Mouse (Mus musculus) left cerebral cortex, postnatal 36 days (tissue): ENCODE results near the gene Tap2. TPM values are rescaled to one million over a fixed set of nuclear protein-coding genes. Genes with fewer than 3 reads are reported as not detected.
"Not testable (repeated sequence)": the region's sequence is repeated elsewhere in the genome, so short reads cannot be mapped to it uniquely, and the experiment has no call there.

Experiments used
- DNase-seq, 2 experiments: peaks; one replicate each; pipeline ENCODE4 v3.0.0; 2021 to 2022; ENCODE audit warnings: low spot score in 2 of 2, mixed read lengths in 1 of 2
- intact Hi-C: fragments of 180-260 bp; cut with DNase I; formaldehyde crosslinking; loops from one replicate; pipeline ENCODE4 v1.15.1; 2025
- total RNA-seq, 2 experiments: library from RNA; stranded (reverse); gene quantifications; 2 replicates each; pipeline ENCODE4 v1.2.3; 2021

Tap2 gene
- total RNA-seq, 2 experiments from 2014 or later = 6.6 to 7.7 TPM

DNA sequence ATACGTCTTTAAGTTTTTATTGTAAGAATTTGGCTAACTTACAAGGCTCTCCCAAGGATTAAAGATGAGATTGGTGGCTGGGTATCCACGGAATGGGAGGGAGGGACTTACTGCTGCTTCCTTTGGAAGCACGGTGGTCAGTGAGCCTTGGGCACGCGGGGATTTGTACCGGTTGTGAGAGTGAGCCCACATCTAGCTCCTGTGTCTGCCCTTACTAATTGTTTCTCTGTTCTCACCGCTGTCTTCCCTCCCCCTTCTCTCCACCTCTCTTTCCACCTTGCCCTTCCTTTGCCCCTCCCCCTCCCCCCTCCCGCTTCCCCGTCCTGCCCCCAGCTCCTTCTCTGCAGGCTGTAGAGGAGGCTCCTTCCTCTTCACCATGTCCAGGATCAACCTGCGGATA is 5.1 kb downstream of the Tap2 start:
- no peak for DNase-seq
- intact Hi-C loops = no loop called here

DNA sequence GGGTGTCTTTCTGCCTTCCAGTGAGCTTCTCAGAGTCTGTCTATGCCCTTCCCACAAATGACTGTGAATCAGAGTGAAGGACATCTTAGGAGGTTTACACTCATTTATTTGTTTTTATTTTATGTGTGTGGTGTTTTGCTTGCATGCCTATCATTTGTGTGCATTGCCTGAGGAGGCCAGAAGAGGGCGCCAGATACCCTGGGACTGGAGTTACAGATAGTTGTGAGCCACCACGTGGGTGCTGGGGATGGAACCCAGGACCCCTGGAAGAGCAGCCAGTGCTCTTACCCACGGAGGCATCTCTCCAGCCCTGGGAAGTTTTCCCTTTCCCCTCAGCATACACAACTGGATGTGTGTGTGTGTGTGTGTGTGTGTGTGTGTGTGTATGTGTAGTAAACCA is 6.4 kb downstream of the Tap2 start:
- DNase-seq = no peak
- intact Hi-C loops = no loop called here

DNA sequence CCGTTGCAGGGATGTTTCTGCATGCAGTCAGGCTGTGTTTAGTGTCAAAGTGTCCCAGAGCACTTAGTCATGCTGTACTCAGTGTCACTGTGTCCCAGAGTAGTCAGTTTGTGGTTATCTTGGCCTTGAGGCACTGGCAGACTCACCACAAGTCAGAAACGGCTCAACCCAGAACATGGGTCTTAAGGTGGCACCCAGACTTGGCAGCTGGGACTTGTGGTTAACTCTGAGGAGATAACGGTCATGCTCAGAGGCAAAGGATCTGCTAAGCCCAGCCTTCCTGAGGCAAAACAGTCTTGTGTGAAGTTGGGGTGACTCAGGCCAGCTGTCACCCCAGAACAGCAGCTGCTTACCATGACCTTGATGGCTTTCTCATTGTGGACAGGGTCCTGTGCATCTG is 7.3 kb downstream of the Tap2 start:
- intact Hi-C loops = no loop called here
- DNase-seq = no peak

DNA sequence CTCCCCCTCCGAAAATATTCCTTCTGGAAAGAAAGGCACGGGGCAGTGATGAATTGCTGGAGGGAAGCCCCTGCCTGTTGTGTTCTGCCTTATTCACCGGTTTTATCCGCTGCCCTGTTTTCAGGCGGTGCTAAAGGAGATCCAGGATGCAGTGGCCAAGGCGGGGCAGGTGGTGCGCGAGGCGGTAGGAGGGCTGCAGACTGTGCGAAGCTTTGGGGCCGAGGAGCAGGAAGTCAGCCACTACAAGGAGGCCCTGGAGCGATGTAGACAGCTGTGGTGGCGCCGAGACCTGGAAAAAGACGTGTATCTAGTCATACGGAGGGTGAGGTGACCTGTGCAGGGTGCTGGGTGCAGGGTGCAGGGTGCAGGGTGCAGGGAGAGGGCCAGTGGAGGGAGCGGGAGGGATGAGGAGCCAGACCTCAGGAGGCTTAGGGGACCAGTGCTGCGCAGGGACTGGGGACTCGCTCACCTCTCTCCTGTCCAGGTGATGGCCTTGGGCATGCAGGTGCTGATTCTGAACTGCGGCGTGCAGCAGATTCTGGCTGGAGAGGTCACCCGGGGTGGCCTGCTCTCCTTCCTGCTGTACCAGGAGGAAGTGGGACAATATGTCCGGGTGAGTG is 8.5 kb downstream of the Tap2 start:
- intact Hi-C loops = no loop called here
- DNase-seq = no peak

DNA sequence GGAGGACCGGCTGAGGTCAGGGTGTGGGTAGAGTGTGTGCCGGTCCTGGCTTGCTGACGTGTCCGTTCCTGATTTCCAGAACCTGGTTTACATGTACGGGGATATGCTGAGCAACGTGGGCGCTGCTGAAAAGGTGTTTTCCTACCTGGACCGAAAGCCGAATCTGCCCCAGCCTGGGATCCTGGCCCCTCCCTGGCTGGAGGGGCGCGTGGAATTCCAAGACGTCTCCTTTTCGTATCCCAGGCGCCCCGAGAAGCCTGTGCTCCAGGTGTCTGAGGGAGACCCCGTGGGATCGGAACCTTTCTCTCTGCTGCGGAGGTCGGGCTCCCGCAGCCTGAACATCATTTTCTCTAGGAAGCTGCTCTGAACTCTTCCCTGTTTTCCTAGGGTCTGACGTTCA is 10.6 kb downstream of the Tap2 start:
- intact Hi-C loops = no loop called here
- DNase-seq = no peak

DNA sequence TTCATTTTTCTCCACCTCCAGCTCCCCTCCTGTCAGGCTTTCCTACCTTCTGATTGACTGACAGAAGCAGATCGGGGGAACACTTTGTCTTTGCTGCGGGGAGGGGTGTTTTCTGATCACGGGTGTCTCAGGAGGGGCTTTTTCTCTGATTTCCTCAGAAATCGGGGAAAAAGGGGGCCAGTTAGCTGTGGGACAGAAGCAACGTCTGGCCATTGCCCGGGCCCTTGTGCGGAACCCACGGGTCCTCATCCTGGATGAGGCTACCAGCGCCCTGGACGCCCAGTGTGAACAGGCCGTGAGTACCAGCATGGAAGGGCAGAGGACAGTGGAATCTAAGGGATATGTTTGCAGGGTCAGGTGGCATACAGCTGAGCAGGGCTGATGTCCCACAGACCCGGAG is 11.8 kb downstream of the Tap2 start:
- intact Hi-C loops = no loop called here
- DNase-seq = no peak

DNA sequence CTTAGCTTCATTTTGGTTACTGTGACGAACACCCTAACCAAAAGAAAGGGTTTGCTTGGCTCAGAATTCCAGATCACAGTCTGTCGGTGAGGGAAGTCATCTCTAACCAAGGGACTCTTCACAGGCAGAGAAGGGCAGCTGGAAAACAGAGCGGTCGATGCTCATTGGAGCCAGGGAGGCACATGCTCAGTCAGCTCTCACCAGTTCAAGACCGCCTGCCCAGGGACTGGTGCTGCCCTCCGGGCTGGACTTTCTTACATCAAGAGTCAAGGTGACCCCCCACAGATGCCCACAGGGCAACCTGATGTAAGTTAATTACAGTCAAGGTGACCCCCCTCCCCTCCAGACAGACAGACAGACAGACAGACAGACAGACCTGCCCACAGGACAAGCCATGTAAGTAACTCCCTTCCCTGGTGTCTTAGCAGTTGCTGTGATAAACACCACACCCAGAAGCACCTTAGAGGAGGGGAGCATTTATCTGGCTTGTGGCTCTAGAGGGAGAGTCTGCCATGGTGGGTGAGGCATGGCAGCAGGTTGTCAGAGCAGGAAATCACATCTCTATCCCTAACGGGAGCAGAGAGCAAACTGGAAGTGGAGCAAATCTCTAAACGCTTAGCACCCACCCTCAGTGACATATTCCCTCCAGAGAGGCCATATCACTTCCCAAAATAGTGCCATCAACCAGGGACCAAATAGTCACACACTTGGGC is 14.0 kb downstream of the Tap2 start:
- intact Hi-C loops = no loop called here
- no peak for DNase-seq

DNA sequence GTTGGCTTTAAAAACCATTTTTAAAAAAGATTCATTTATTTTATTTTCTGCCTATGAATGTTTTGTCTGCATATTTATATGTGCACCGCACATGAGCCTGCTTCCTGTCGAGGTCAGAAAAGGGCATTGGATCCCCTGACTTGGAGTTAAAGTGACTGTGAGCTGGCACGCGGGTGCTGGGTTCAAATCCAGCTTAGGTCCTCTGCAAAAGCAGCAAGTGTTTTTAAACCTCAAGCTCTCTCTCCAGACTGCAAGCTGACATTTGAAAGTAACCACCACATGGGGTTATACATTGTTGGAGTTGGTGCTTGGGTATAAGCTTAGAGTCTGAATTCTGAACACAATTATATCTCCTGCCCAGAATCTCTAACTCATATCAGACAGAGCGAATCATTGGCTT is 14.7 kb downstream of the Tap2 start:
- intact Hi-C loops = no loop called here
- no peak for DNase-seq

DNA sequence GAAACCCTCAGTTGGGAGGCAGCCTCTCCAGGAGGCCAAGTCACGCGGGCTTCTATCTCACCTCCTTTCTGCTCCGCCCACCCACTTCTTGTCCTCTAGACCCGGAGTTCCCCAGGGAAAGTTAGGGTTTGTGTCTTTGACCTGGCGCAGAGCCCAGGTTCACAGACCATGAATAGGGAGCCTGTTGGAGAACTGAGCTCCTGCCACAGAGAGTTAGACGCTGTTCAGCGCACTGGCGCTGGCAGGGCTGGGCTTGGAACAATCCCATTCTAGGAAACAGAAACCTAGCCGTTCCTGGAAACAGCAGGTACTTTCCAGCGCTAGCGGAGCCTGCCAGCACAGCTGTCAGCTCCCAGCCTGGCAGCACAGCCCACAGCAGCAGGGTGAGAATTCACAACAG is 15.3 kb downstream of the Tap2 start:
- peak; percentile 11 to 27 for DNase-seq
- intact Hi-C loops = no loop called here

DNA sequence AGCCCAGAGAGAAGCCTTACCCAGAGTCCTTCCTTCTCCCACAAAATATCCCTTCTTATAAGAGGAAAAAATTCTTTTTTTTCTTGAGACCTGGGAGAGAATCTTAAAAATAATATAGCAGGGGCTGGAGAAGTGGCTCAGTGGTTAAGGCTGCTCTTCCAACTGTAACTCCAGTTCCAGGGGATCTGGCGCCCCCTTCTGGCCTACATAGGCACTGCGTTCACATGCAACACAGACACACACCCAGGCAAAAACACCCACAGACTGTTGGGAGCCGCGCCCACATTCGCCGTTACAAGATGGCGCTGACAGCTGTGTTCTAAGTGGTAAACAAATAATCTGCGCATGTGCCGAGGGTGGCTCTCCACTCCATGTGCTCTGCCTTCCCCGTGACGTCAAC is 15.8 kb downstream of the Tap2 start:
- DNase-seq, intact Hi-C loops: not testable (repeated sequence)

DNA sequence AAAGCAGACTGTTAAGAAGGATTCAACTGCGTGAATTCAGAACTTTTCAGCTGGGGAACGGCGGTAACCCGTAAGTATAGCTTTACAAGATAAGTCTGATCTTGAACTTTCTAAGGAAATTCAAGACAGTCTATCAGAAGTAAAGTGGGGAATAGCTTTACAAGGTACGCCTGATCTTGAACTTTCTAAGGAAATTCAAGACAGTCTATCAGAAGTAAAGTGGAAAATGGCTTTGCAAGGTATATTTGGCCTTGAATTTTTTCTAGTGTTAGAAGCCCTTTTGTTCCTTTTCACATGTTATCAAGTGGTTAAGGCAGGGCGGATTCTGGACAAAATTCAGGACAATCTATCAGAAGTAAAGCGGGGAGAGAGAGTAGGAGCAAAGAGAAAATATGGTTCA is 16.5 kb downstream of the Tap2 start:
- DNase-seq, intact Hi-C loops: not testable (repeated sequence)

DNA sequence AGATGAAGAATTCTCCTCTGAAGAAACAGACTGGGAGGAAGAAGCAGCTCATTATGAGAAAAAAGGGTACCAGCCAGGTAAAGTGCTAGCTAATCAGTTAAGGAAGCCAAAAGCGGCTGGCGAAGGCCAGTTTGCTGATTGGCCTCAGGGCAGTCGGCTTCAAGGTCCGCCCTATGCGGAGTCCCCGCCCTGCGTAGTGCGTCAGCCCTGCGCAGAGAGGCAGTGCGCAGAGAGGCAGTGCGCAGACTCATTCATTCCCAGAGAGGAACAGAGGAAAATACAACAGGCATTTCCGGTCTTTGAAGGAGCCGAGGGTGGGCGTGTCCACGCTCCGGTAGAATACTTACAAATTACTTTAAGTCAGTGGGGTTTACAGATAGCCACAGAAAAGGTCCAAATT is 17.1 kb downstream of the Tap2 start:
- intact Hi-C loops, DNase-seq: not testable (repeated sequence)

DNA sequence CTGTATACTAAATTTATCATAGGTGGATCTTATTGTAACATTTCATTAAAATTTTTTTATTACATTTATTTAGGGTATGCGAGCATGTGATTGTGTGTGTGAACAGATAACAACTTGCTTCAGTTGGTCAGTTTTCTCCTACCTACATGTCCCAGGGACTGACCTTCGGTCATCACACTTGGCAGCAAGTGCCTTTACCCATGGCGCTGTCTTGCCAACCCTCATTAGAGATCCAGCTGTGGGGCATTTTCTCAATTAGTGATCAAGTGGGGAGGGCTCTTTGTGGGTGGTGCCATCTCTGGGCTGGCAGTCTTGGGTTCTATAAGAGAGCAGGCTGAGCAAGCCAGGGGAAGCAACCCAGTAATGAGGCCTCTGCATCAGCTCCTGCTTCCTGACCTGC is 21.5 kb downstream of the Tap2 start:
- intact Hi-C loops = no loop called here
- no peak for DNase-seq

DNA sequence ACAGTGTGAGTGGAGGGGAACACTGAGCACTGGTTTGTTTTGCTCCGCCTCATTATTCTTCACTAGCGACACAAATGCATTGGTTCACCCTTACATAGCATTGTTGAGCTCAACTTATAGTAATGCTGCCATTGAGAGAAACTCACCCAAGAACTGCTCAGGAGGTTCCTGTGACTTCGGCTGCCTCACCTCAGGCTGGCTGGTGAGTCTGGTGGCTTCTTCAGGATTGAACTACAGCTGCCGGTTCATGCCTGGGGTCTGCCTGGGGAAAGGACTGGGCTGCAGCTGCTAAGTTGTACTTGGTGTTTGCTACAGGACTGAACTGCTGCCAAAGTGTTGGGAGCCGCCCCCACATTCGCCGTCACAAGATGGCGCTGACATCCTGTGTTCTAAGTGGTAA is 22.1 kb downstream of the Tap2 start:
- intact Hi-C loops = no loop called here
- no peak for DNase-seq

DNA sequence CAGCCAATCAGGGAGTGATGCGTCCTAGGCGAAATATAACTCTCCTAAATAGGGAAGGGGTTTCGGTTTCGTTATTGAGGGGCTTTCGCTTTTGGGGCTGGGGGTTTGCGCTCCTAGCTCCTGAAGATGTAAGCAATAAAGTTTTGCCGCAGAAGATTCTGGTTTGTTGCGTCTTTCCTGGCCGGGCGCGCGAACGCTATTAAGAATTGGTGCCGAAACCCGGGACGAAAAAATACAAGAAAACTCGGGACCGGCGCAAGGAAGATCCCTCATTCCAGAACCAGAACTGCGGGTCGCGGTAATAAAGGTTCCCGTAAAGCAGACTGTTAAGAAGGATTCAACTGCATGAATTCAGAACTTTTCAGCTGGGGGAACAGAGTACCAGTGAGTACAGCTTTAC is 22.6 kb downstream of the Tap2 start:
- DNase-seq, intact Hi-C loops: not testable (repeated sequence)

DNA sequence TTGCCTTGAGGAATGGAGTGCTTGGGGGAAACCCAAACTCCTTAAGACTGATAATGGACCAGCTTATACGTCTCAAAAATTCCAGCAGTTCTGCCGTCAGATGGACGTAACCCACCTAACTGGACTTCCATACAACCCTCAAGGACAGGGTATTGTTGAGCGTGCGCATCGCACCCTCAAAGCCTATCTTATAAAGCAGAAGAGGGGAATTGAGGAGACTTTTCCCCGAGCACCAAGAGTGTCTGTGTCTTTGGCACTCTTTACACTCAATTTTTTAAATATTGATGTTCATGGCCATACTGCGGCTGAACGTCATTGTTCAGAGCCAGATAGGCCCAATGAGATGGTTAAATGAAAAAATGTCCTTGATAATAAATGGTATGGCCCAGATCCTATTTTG is 27.6 kb downstream of the Tap2 start:
- intact Hi-C loops, DNase-seq: not testable (repeated sequence)

DNA sequence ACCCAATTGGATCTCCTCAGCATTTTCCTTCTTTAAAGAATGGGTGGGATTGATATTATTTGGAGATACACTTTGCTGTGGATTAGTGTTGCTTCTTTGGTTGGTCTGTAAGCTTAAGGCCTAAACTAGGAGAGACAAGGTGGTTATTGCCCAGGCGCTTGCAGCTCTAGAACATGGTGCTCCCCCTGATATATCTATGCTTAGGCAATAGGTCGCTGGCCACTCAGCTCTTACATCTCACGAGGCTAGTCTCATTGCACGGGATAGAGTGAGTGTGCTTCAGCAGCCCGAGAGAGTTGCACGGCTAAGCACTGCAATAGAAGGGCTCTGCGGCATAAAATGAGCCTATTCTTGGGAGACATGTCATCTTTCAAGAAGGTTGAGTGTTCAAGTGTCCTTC is 28.7 kb downstream of the Tap2 start:
- intact Hi-C loops, DNase-seq: not testable (repeated sequence)

DNA sequence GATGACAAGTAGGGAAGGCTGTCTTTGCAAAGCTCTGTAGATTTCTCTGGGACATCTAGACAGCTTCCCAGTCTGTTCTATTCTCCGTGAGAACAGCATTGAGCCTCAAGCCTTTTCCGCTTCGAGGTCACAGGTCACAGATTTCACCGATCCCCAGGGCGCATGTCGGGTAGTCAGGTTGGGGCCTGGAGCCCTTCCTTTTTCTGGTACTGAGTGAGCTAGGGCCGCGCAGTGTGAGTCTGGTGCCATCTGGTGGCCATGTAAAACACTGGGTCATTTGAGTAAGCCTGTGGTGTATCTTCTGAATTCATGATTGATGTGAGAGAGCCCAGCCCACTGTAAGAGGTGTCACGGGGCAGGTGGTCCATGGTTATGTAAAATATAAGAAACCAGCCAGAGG is 31.6 kb downstream of the Tap2 start:
- DNase-seq = peak; percentile 46 to 58
- intact Hi-C loops = loop anchor here (1.0 kb wide), 1 partner anchor 65 kb away; no protein-coding TSS in a partner anchor

DNA sequence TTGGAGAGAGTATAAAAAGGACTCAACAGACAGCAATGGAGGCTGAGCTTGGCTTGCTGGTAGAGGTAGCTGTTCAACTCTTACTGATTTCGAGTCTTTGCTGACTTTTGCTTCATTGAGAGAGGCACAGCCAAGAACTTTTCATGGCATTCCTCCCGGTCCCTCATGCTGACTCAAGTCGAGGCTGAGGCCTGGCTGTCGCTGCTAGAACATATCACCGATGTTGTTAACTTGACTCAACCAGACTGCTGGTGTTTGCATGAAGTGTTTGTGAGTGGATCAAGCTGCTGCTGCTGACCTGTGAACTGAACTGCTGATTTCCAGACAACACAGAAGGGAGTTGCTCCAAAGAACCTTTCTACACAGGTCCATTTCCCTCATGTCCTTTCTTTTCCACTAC is 33.4 kb downstream of the Tap2 start:
- DNase-seq = peak in 1 of 2 experiments; percentile 12
- intact Hi-C loops = no loop called here

DNA sequence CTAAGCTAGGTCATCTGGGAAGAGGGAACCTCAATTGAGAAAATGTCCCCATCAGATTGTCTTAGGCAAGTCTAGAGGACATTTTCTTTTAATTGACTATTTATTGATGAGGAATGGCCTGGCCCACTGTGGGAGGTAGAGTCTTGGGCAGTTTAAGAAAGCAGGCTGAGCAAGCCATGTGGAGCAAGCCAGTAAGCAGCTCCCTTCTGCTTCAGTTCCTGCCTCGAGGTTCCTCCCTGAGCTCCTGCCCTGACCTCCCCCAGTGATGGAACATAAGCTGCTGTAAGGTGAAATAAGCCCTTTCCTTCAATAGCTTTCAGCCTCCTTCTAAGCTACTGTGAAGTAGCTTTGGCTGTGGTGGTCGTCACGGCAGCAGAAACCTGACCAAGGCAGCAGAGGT is 34.4 kb downstream of the Tap2 start:
- no peak for DNase-seq
- intact Hi-C loops = no loop called here

DNA sequence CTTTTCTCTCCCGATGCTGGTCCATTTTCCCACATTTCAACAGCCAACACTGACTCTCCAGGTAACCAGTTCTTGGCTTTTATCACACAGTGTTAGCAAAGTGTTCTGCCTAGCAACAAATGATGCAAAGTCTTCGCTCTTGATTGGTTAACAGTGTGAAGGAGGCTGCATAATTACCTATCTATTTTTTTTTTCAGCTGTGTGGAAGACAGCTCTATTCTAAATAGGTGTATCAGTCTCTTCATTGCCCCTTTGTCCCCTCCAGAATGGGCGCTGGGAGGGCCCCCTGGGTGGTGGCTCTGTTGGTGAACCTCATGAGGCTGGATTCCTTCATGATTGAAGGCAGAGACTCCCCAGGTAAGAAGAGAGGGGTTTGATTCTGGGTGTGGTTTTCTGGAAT is 35.4 kb downstream of the Tap2 start, which contains the start of gene H2-Ob:
H2-Ob (plus strand) TSS at position 198 of the 400 bp plus-strand sequence.
- no peak for DNase-seq
- intact Hi-C loops = no loop called here
